Mouse (Mus musculus) brain, embryonic 14.5 days (tissue): ENCODE results near the gene Ngef. TPM values are rescaled to one million over a fixed set of nuclear protein-coding genes. Genes with fewer than 3 reads are reported as not detected.

Source experiments
- DNase-seq: peaks from one replicate; pipeline ENCODE4 v3.0.0-alpha.2; 2011; ENCODE audit warnings: low read depth
- CTCF ChIP-seq: fragments of 200-500 bp; IDR thresholded peaks from 2 replicates; pipeline ENCODE4 v1.5.1; 2012; ENCODE audit warnings: inconsistent platforms, mild to moderate bottlenecking, moderate library complexity, borderline replicate concordance; ENCODE audit not compliant: insufficient read depth, insufficient read length; ENCODE audit errors: extremely low read depth
- POLR2A ChIP-seq: fragments of 200-500 bp; IDR thresholded peaks from 2 replicates; pipeline ENCODE4 v1.6.1; 2012; ENCODE audit warnings: mild to moderate bottlenecking, inconsistent platforms, borderline replicate concordance; ENCODE audit not compliant: poor library complexity, insufficient read depth, insufficient read length, severe bottlenecking; ENCODE audit errors: extremely low read depth
- polyA plus RNA-seq: library from polyadenylated mRNA; depleted of rRNA; stranded (reverse); fragments of >200 nt; gene quantifications from 2 replicates; pipeline ENCODE4 v1.2.3, GENCODE M21; 2012

The Ngef gene
- polyA plus RNA-seq, 1 experiment = 11.9 TPM

- DNase-seq = no peak
- TF ChIP-seq CTCF (no peak), POLR2A (no peak)
These were observed 64.8 kb downstream of the Ngef start for GRCm38 (mm10) chr1:87508591-87509560.

GRCm38 (mm10) chr1:87507857-87508256 is 65.8 kb downstream of the Ngef start:
- DNase-seq = no peak
- no peak for TF ChIP-seq POLR2A
- TF ChIP-seq CTCF = no peak

- DNase-seq = no peak
- TF ChIP-seq CTCF (no peak), POLR2A (no peak)
These were observed 68.1 kb downstream of the Ngef start for GRCm38 (mm10) chr1:87505524-87505923.

- TF ChIP-seq CTCF (no peak), POLR2A (no peak)
These were observed 80.1 kb downstream of the Ngef start for GRCm38 (mm10) chr1:87493542-87493941.

GRCm38 (mm10) chr1:87492285-87492684 is 81.4 kb downstream of the Ngef start:
- DNase-seq = no peak
- TF ChIP-seq POLR2A (no peak), CTCF (no peak)

More at GRCm38 (mm10) chr1:87493542-87493941, 80.1 kb downstream of the Ngef start:
- DNase-seq = no peak

GRCm38 (mm10) chr1:87486386-87486785 is 87.3 kb downstream of the Ngef start:
- TF ChIP-seq CTCF (no peak), POLR2A (no peak)

GRCm38 (mm10) chr1:87482546-87482945 is 91.1 kb downstream of the Ngef start:
- no peak for TF ChIP-seq CTCF
- TF ChIP-seq POLR2A = no peak
- no peak for DNase-seq

More at GRCm38 (mm10) chr1:87486386-87486785, 87.3 kb downstream of the Ngef start:
- no peak for DNase-seq

- TF ChIP-seq POLR2A (no peak), CTCF (no peak)
- DNase-seq = peak; percentile 41
These were observed 98.4 kb downstream of the Ngef start for GRCm38 (mm10) chr1:87475076-87475895.

GRCm38 (mm10) chr1:87472576-87472975 is 101.1 kb downstream of the Ngef start:
- DNase-seq = no peak
- no peak for TF ChIP-seq POLR2A
- no peak for TF ChIP-seq CTCF

- no peak for DNase-seq
- TF ChIP-seq POLR2A (no peak), CTCF (no peak)
These were observed 101.8 kb downstream of the Ngef start for GRCm38 (mm10) chr1:87471914-87472313.

- peak; percentile 13 for DNase-seq
These were observed 103.7 kb downstream of the Ngef start, which contains the start of gene Snorc for GRCm38 (mm10) chr1:87469971-87470370. Gene Snorc, plus strand, starts transcription at chr1:87470271.

GRCm38 (mm10) chr1:87468321-87468720 is 105.3 kb downstream of the Ngef start:
- DNase-seq = peak; percentile 29
- TF ChIP-seq POLR2A (no peak), CTCF (no peak)
